Mouse (Mus musculus): ENCODE data around the gene Mad1l1.

Gene Mad1l1

GRCm38 (mm10) chr5:140263754-140264749, 57.3 kb downstream of the Mad1l1 start:
- no peak for DNase-seq (ENCODE audit: extremely low spot score, low read depth, low spot score)

- no peak for DNase-seq (ENCODE audit: extremely low spot score, low read depth, low spot score)
Measured at GRCm38 (mm10) chr5:140262401-140262800, 59.0 kb downstream of the Mad1l1 start.

- DNase-seq (ENCODE audit: extremely low spot score, low read depth, low spot score), result no peak
Measured at GRCm38 (mm10) chr5:140261313-140261712, 60.0 kb downstream of the Mad1l1 start.

- DNase-seq (ENCODE audit: extremely low spot score, low read depth, low spot score), result no peak
Measured at GRCm38 (mm10) chr5:140258633-140259032, 62.7 kb downstream of the Mad1l1 start.

- no peak for DNase-seq (ENCODE audit: extremely low spot score, low read depth, low spot score)
Measured at GRCm38 (mm10) chr5:140258035-140258434, 63.3 kb downstream of the Mad1l1 start.

- no peak for DNase-seq (ENCODE audit: extremely low spot score, low read depth, low spot score)
Measured at GRCm38 (mm10) chr5:140257439-140257838, 63.9 kb downstream of the Mad1l1 start.

- DNase-seq (ENCODE audit: extremely low spot score, low read depth, low spot score), result no peak
Measured at GRCm38 (mm10) chr5:140256685-140257084, 64.7 kb downstream of the Mad1l1 start.

GRCm38 (mm10) chr5:140255265-140255664, 66.1 kb downstream of the Mad1l1 start:
- DNase-seq (ENCODE audit: extremely low spot score, low read depth, low spot score), result no peak

GRCm38 (mm10) chr5:140254656-140255055, 66.7 kb downstream of the Mad1l1 start:
- DNase-seq (ENCODE audit: extremely low spot score, low read depth, low spot score), result no peak

- DNase-seq (ENCODE audit: extremely low spot score, low read depth, low spot score), result no peak
Measured at GRCm38 (mm10) chr5:140251989-140252388, 69.4 kb downstream of the Mad1l1 start.

GRCm38 (mm10) chr5:140250370-140250769, 71.0 kb downstream of the Mad1l1 start:
- DNase-seq (ENCODE audit: extremely low spot score, low read depth, low spot score), result no peak

GRCm38 (mm10) chr5:140249359-140250062, 71.8 kb downstream of the Mad1l1 start:
- DNase-seq (ENCODE audit: extremely low spot score, low read depth, low spot score), result no peak

GRCm38 (mm10) chr5:140248101-140248500, 73.3 kb downstream of the Mad1l1 start:
- DNase-seq (ENCODE audit: extremely low spot score, low read depth, low spot score), result no peak

GRCm38 (mm10) chr5:140240235-140240634, 81.1 kb downstream of the Mad1l1 start:
- no peak for DNase-seq (ENCODE audit: extremely low spot score, low read depth, low spot score)

GRCm38 (mm10) chr5:140238880-140239279, 82.5 kb downstream of the Mad1l1 start:
- DNase-seq (ENCODE audit: extremely low spot score, low read depth, low spot score), result no peak

- no peak for DNase-seq (ENCODE audit: extremely low spot score, low read depth, low spot score)
Measured at GRCm38 (mm10) chr5:140230818-140231217, 90.5 kb downstream of the Mad1l1 start.

GRCm38 (mm10) chr5:140228306-140228705, 93.0 kb downstream of the Mad1l1 start:
- DNase-seq (ENCODE audit: extremely low spot score, low read depth, low spot score), result no peak

- DNase-seq (ENCODE audit: extremely low spot score, low read depth, low spot score), result no peak
Measured at GRCm38 (mm10) chr5:140226871-140227270, 94.5 kb downstream of the Mad1l1 start.

GRCm38 (mm10) chr5:140225881-140226280, 95.5 kb downstream of the Mad1l1 start:
- no peak for DNase-seq (ENCODE audit: extremely low spot score, low read depth, low spot score)

GRCm38 (mm10) chr5:140225103-140225502, 96.2 kb downstream of the Mad1l1 start:
- DNase-seq (ENCODE audit: extremely low spot score, low read depth, low spot score), result no peak

GRCm38 (mm10) chr5:140223070-140224053, 98.0 kb downstream of the Mad1l1 start:
- no peak for DNase-seq (ENCODE audit: extremely low spot score, low read depth, low spot score)
